Mouse (Mus musculus): ENCODE results near the gene Lrcol1.

GRCm38 (mm10) chr5:110386371-110387330 lies 42.1 kb downstream of the Lrcol1 start:
- TF ChIP-seq POLR2A (IDR thresholded peaks at IDR 0.05; ENCODE audit: low read depth, low read length) (peak; percentile 44), CTCF (IDR thresholded peaks at IDR 0.05; ENCODE audit: borderline replicate concordance, insufficient read depth, low read length) (no peak)

All from embryonic fibroblast, embryonic 13.5 days (primary cell).